Mouse (Mus musculus) embryo, embryonic 11.5 days (tissue): ENCODE measurements at regions not wholly inside any gene's neighbourhood (a gene's known extent, or its start where the extent isn't known, plus 50 kb on each side); places are given as distances from the start of the nearest gene placed in this dataset.

Source experiments
- DNase-seq: peaks from one replicate; pipeline ENCODE4 v3.0.0-alpha.2; 2012; ENCODE audit warnings: low read depth, low spot score

- DNase-seq, result no peak
Observed at GRCm38 (mm10) chr3:52454955-52455354, 186.8 kb downstream of the Foxo1 start.

GRCm38 (mm10) chr3:52453041-52453440 is 184.9 kb downstream of the Foxo1 start:
- no peak for DNase-seq

DNA sequence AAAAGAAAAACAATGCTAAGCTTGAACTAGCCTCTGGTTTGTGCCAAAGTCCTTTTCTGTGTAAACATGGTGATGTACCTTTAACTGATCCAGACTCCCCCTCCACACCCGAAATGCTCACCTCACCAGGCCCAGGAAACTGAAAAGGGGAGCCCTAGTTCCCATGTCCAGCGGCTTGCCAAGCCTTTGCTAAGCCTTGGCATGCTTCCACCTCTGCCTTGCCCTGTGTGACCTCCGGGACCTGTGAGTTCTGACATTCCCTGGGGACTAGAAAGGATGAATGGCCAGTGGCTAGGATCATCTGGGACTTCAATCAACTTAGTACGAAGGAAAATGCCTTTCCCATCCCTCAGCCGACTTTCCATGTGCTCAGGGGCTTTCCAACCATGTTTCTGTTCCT is 184.2 kb downstream of the Foxo1 start:
- no peak for DNase-seq

DNA sequence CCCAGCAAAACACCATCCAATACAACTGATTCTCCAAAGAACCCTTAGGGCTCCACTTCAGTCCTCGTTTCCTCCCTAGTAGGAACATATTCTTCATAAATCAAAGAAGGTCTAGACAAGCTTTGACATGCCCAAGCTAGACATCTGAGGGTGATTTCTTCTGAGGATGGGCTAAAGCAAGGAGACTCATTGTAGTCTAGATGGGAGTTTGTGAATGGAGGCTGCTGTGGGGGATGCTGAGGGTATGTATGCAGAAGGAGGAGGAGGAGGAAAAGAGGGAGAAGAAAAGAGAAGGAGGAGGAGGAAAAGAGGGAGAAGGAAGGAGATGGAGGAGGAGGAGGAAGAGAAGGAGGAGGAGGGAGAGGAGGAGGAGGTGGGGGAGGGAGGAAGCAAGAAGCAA is 178.9 kb downstream of the Foxo1 start:
- no peak for DNase-seq

DNA sequence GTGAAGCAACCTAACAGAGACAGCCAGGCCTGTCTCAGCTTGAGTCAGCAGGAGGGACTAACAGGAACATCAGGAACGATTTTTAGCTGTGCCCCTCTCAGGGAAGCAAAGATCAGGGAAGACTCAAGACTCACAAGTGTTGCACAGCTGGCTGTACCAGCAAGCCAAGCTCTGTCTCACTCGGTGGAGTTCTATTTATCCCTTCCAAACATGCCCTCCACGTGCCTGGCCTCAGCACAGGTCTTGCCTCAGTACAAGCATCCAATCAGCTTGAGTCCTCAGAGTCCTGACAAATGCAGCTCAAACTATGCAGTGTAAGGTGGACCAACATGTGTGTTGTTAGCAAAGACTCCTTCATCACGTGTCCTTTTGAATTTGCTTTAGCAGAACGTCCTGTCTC is 178.4 kb downstream of the Foxo1 start:
- no peak for DNase-seq

DNA sequence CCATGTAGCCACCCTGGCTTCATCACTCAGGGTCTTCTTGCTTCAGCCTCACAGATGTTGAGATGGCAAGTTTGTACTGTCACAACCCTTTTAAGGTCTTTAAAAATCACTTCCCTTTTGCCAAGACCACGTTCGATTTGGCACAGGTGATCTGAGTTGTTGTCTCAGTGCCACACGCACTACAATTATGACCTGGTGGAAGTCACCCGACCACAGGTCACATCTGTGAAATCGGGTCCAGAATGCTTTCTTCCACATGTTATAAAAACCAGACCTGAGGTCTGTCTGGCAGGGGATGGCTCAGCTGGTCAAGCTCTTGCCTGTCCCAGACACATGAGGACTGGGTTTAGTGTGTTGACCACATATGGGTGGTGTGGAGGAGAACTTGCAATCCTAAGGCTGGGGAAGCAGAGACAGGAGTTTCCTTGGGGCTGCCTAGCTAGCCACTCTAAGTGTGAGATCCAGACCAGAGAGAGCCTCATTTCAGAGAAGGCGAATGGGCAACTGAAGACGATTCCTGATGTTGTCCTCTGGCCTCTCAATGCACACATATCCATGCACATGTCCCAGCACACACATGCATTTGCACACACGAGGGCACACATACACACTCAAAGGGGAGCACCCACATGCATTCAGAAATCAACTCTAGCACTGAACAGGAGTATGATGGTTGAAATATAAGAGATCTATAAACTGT is 176.4 kb downstream of the Foxo1 start:
- no peak for DNase-seq

GRCm38 (mm10) chr3:52443856-52444255 is 175.7 kb downstream of the Foxo1 start:
- DNase-seq, result no peak

DNA sequence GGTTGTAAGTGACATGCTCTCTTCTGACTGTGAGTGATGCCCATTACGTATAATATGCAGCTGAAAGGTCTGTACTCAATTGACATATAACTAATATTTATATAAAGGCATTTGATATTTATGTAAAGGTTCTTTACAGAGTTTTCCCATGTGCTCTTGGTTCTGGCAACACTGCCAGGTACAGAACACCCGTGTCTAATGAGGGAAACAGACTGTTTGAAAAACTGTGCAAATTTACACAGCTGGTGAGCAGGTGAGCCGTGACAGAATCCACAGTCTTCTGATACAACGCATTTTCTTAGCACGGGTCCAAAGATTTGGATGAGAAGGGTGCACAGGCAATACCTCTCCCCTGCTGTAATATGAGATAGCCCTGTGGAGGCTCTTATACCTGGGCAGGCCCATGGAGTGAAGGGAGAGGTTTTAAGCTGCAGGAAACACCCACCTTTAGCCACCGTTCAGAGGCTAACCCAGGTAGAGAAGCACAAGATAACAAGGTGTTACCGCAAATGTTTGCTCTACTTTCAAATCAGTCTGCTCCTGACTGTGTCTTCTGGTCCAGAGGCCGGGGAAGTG is 161.0 kb downstream of the Foxo1 start:
- DNase-seq, result no peak

GRCm38 (mm10) chr3:52422826-52423225 is 154.7 kb downstream of the Foxo1 start:
- DNase-seq, result no peak

- no peak for DNase-seq
Observed at GRCm38 (mm10) chr3:52416261-52416660, 148.1 kb downstream of the Foxo1 start.

DNA sequence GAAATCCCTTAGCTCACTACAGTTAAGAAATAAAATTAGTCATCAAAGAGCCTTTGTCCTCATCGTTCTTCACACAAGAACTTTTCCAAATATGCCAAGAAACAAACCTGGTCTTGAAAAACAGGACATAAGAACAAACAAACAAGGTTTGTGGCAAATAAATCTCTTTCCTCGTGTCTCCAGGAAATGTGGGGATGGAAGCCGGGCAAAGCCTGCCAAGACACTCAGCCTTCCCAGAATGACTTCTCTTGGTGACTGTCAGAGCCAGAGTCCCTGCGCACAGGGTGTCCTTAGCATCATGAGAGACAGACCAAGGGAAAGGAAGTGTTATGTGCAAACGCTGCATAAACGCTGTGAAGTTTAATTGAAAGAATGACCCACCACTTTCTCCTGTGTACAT is 147.2 kb downstream of the Foxo1 start:
- no peak for DNase-seq

GRCm38 (mm10) chr3:52414017-52414416 is 145.9 kb downstream of the Foxo1 start:
- no peak for DNase-seq

GRCm38 (mm10) chr3:52413187-52413746 is 145.1 kb downstream of the Foxo1 start:
- no peak for DNase-seq

- no peak for DNase-seq
Observed at GRCm38 (mm10) chr3:52411356-52411755, 143.2 kb downstream of the Foxo1 start.

DNA sequence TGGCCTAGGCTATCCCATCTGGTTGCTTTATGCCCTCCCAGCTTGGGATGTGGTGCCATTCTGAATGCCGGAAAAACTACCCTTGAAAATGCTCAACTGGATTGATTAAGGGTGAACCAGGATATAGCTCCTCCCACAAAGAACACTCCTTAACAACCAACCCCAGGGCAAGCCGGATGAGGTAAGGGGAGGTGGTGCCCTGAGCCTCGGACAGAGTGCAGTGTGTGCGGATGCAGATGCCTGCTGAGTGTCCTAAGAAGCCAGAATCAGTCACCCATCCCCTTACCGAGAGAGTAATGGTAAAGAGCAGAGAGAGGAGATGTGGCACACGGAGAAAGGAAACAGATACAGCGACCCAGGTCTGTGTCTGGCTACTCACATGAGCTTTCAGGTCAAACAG is 141.3 kb downstream of the Foxo1 start:
- no peak for DNase-seq

DNA sequence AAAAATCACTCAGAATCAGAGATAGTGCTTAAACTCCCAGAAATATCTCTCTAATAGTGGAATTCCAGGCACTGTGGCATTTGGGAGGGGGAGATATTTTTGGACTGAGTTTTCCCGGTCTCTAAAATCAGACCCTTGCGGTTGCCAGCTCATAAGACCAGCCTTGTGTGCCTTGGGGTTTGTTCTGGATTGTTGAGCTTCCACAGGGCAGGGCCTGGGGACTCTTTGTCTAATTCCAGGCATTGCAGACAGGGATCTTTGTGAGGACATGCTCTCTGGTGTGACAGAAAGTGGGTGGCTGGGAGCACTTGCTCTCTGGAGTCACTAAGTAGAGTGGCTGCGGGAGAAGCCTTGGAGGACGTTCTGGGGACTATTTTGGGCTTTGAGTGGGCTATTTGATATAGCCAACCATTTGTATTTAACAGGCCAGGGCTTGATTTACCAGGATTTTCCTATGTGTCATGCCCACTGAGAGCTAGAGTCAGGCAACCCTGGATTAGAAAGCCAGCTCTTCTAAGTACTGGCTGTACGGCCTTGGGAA is 138.7 kb downstream of the Foxo1 start:
- DNase-seq, result no peak

- no peak for DNase-seq
Observed at GRCm38 (mm10) chr3:52404636-52405035, 136.5 kb downstream of the Foxo1 start.

GRCm38 (mm10) chr3:52403032-52403431 is 134.9 kb downstream of the Foxo1 start:
- no peak for DNase-seq
